Mouse (Mus musculus): ENCODE results near the gene Asb6. TPM values are rescaled to one million over a fixed set of nuclear protein-coding genes. Genes with fewer than 3 reads are reported as not detected.

The Asb6 gene
- total RNA-seq, 2 experiments from 2014 or later: 31.3 to 37.6 TPM

Other genes starting within 250 kb of the Asb6 start
- 2.7 TPM in 1 of 2 replicates, not detected in the other for gene Cstad, start 235.3 kb downstream of the Asb6 start, total RNA-seq (2014; fragmentation: Nextera tagmentation)
- 1.0 TPM in 1 of 2 replicates, not detected in the other for gene Cstad, start 235.3 kb downstream of the Asb6 start, total RNA-seq (2017)
- 0.54 and 1.2 TPM in 2 replicates for gene 1700001O22Rik, start 26.7 kb downstream of the Asb6 start, total RNA-seq (2014; fragmentation: Nextera tagmentation)
- gene 1700001O22Rik, start 26.7 kb downstream of the Asb6 start, total RNA-seq (2017): not detected in 2 replicates
- gene Ntmt1, start 22.5 kb downstream of the Asb6 start, total RNA-seq (2014; fragmentation: Nextera tagmentation): 23.7 and 36.8 TPM in 2 replicates
- gene Ntmt1, start 22.5 kb downstream of the Asb6 start, total RNA-seq (2017): 9.8 and 14.7 TPM in 2 replicates
- gene Prrx2, start 4.6 kb upstream of the Asb6 start, total RNA-seq (2014; fragmentation: Nextera tagmentation): not detected in 2 replicates
- gene Prrx2, start 4.6 kb upstream of the Asb6 start, total RNA-seq (2017): not detected in 2 replicates
- gene Ptges, start 99.5 kb upstream of the Asb6 start, total RNA-seq (2014; fragmentation: Nextera tagmentation): not detected in 2 replicates
- 0.09 TPM in 1 of 2 replicates, not detected in the other for gene Ptges, start 99.5 kb upstream of the Asb6 start, total RNA-seq (2017)
- gene Tor1b, start 122.6 kb upstream of the Asb6 start, total RNA-seq (2014; fragmentation: Nextera tagmentation): 37.2 and 49.8 TPM in 2 replicates
- gene Tor1b, start 122.6 kb upstream of the Asb6 start, total RNA-seq (2017): 43.3 and 46.5 TPM in 2 replicates
- gene Tor1a, start 137.6 kb upstream of the Asb6 start, total RNA-seq (2014; fragmentation: Nextera tagmentation): 22.3 and 28.1 TPM in 2 replicates
- gene Tor1a, start 137.6 kb upstream of the Asb6 start, total RNA-seq (2017): 28.3 and 46.0 TPM in 2 replicates
- 37.7 and 46.7 TPM in 2 replicates for gene BC005624, start 151.9 kb upstream of the Asb6 start, total RNA-seq (2014; fragmentation: Nextera tagmentation)
- 70.5 and 93.3 TPM in 2 replicates for gene BC005624, start 151.9 kb upstream of the Asb6 start, total RNA-seq (2017)
- gene Usp20, start 151.9 kb upstream of the Asb6 start, total RNA-seq (2014; fragmentation: Nextera tagmentation): 11.0 and 16.9 TPM in 2 replicates
- gene Usp20, start 151.9 kb upstream of the Asb6 start, total RNA-seq (2017): 3.2 and 14.1 TPM in 2 replicates